Mouse (Mus musculus) kidney, postnatal 0 days (tissue): ENCODE measurements at regions not wholly inside any gene's neighbourhood (a gene's known extent, or its start where the extent isn't known, plus 50 kb on each side); places are given as distances from the start of the nearest gene placed in this dataset.

ENCODE experiments used
- ATAC-seq: fragments of 200-750 bp; cut with Nextera tagmentation; replicated peaks from 2 replicates; pipeline ENCODE4 v1.8.0; 2017; ENCODE audit warnings: low read depth, moderate number of reproducible peaks, moderate TSS enrichment, moderate library complexity; ENCODE audit not compliant: low FRiP score
- DNase-seq: peaks from one replicate; pipeline ENCODE4 v3.0.0-alpha.2; 2016; ENCODE audit warnings: low spot score
- H3K27ac ChIP-seq: fragments of 300-500 bp; sonication (generic); 2 replicates; pipeline ENCODE4 v1.5.1; 2014; ENCODE audit warnings: mild to moderate bottlenecking
- H3K27me3 ChIP-seq: fragments of 300-500 bp; sonication (generic); 2 replicates; pipeline ENCODE4 v1.6.1; 2014; ENCODE audit warnings: low read length, mixed read lengths; ENCODE audit not compliant: insufficient read depth
- H3K36me3 ChIP-seq: fragments of 300-500 bp; sonication (generic); 2 replicates; pipeline ENCODE4 v1.6.1; 2014; ENCODE audit warnings: low read length, mixed read lengths; ENCODE audit not compliant: insufficient read depth
- H3K4me1 ChIP-seq: fragments of 300-500 bp; sonication (generic); replicated peaks from 2 replicates; pipeline ENCODE4 v1.6.1; 2014; ENCODE audit warnings: antibody characterized with exemption, low read length, mixed read lengths; ENCODE audit not compliant: insufficient read depth
- H3K4me2 ChIP-seq: fragments of 300-500 bp; sonication (generic); 2 replicates; pipeline ENCODE4 v1.6.1; 2014; ENCODE audit warnings: mild to moderate bottlenecking, low read length, moderate library complexity, mixed read lengths
- H3K4me3 ChIP-seq: fragments of 300-500 bp; sonication (generic); replicated peaks from 2 replicates; pipeline ENCODE4 v1.5.1; 2014; ENCODE audit warnings: low read depth, low read length
- H3K9ac ChIP-seq: fragments of 300-500 bp; sonication (generic); 2 replicates; pipeline ENCODE4 v1.6.1; 2014; ENCODE audit warnings: low read depth, low read length
- H3K9me3 ChIP-seq: fragments of 300-500 bp; sonication (generic); replicated peaks from 2 replicates; pipeline ENCODE4 v1.6.1; 2016; ENCODE audit warnings: low read length, inconsistent platforms, mixed read lengths
- CTCF ChIP-seq: IDR thresholded peaks from 2 replicates; pipeline ENCODE4 v1.5.1; 2016; ENCODE audit warnings: antibody characterized with exemption, low read depth, mild to moderate bottlenecking, moderate library complexity
- WGBS: fragments of 180-500 bp; shearing (Covaris S2); extraction: QIAGEN DNeasy Blood & Tissue Kit; methylation state at CpG from one replicate; pipeline ENCODE4 v1.1.7; 2014; 5-methylcytosine and 5-hydroxymethylcytosine counted together

DNA sequence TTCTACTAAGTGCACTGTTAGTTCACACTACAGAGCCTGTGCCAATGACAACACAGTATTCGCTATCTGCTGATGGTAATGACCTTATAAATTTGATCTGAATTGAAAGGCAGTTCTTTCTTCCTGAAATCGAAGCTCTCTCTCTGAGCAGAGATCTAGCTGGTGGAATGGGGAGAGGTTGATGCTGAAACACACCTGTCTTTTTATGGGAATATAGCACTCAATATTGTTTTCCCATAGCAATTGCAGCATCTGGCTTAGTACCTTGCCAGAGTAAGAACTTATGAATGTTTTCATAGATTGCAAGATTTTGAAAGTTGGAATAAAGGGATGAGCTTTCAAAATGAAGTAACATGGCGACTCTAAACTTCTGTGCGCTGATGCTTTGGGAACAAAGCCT, 444.0 kb upstream of the Klf12 start:
- Histone ChIP-seq H3K36me3 (no peaks in the 10 kb centered on the region), H3K9me3 (0 out of 2 replicates have a peak, but pooled peaks cover under 1% of the 10 kb centered on the region), H3K27me3 (no peaks in the 10 kb centered on the region), H3K9ac (no peak overlapping the region), H3K4me1 (no peaks in the 10 kb centered on the region), H3K27ac (no peak overlapping the region), H3K4me3 (no peak overlapping the region), H3K4me2 (no peak overlapping the region)
- TF ChIP-seq CTCF: no peak
- no peak for ATAC-seq
- DNase-seq: no peak
- WGBS: 73% methylated on average over 4 of the region's 4 CpGs

DNA sequence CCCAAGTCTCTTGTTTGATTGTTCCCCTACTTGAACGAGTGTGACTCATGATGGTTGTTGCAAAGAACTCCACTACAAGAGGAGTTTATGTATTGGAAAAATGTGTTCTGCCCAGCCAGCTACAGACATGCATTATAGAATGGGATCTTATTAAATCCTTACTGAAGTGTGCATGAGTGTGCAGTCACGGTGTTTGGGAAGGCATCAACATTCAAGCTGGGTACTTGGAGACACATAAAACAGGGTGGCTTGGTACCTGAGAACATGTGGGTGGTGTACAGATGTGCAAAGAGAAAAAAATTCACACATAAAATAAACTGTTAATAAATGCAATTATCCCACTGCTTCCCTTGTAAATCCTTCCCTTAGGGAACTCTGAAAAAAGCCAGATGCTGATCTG, 443.2 kb upstream of the Klf12 start:
- Histone ChIP-seq H3K4me3 (no peak overlapping the region), H3K9ac (no peak overlapping the region), H3K4me1 (no peaks in the 10 kb centered on the region), H3K27me3 (no peaks in the 10 kb centered on the region), H3K4me2 (no peak overlapping the region), H3K36me3 (no peaks in the 10 kb centered on the region), H3K27ac (no peak overlapping the region), H3K9me3 (no peaks in the 10 kb centered on the region)
- TF ChIP-seq CTCF: no peak
- WGBS: 66% methylated on average over 2 of the region's 2 CpGs
- ATAC-seq (no peak), DNase-seq (no peak)

DNA sequence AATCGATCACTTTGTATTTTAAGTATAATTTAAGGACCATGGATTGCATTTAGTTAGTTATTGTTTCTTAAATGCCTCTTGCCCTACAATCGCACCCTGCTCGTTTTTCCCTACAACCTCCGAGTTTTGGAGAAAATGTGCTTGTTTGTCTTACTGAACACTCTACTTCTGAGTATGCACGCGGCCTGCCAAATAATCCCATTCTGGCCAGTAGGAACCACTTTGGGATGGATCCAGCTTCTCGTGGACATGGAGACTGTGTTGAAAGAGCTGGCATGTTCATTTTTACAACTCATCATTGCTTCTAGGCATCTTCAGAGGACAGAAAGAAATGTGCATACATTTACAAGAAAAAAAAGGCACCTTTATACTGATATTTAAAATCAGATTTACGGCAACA, 440.5 kb upstream of the Klf12 start:
- 69% methylated on average over 8 of the region's 8 CpGs for WGBS
- no peak overlapping the region for H3K4me2 ChIP-seq
- H3K9me3 ChIP-seq: no peaks in the 10 kb centered on the region
- H3K27ac ChIP-seq: no peak overlapping the region
- H3K4me1 ChIP-seq: no peaks in the 10 kb centered on the region
- ATAC-seq (no peak), DNase-seq (no peak)
- H3K9ac ChIP-seq: no peak overlapping the region
- no peaks in the 10 kb centered on the region for H3K36me3 ChIP-seq
- no peaks in the 10 kb centered on the region for H3K27me3 ChIP-seq
- no peak for TF ChIP-seq CTCF
- H3K4me3 ChIP-seq: no peak overlapping the region

DNA sequence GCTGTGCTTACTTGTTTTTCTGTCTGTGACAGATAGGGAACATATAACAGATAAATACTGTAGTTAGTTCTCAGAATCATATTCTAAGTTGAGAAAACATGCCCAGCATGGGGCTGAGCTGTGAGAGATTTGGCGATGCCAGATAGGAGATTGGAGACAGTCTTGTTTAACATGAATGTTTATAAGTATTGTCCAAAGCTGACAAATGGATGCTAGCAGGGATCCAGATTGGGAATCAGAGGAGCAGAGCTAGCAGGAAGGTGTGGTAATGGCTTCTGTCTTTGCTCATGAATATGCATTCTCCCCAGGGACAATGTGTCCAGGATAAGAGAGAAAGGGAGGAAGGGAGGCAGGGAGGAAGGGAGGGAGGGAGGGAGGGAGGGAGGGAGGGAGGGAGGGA, 436.2 kb upstream of the Klf12 start:
- Histone ChIP-seq H3K27me3 (no peaks in the 10 kb centered on the region), H3K27ac (no peak overlapping the region), H3K4me3 (no peak overlapping the region), H3K9me3 (no peaks in the 10 kb centered on the region), H3K36me3 (no peaks in the 10 kb centered on the region), H3K4me2 (no peak overlapping the region), H3K9ac (no peak overlapping the region), H3K4me1 (no peaks in the 10 kb centered on the region)
- ATAC-seq: no peak
- WGBS: 73% methylated on average over 1 of the region's 1 CpGs
- DNase-seq: no peak
- TF ChIP-seq CTCF: no peak

DNA sequence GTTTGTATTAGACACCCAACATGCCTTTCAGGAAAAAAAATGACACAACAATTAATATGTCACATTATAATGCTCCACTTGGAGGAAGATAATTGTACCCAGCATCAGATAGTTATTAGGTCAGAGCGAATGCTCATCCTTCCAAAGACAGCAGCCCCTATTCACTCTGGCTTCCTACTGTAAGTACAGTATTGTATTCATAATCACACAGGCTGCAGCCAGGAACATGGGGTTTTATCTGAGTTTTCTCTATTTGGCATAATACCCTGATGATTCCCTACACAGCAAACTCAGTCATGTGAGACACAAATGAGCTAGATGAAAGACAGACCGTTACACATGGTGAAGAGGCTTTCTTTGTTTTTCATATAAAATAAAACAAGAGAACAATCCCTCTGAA, 430.5 kb upstream of the Klf12 start:
- no peak overlapping the region for H3K4me3 ChIP-seq
- ATAC-seq (no peak), DNase-seq (no peak)
- H3K9me3 ChIP-seq: no peaks in the 10 kb centered on the region
- H3K36me3 ChIP-seq: no peaks in the 10 kb centered on the region
- H3K27me3 ChIP-seq: no peaks in the 10 kb centered on the region
- 74% methylated on average over 2 of the region's 2 CpGs for WGBS
- no peak overlapping the region for H3K27ac ChIP-seq
- no peak for TF ChIP-seq CTCF
- no peaks in the 10 kb centered on the region for H3K4me1 ChIP-seq
- no peak overlapping the region for H3K4me2 ChIP-seq
- no peak overlapping the region for H3K9ac ChIP-seq

DNA sequence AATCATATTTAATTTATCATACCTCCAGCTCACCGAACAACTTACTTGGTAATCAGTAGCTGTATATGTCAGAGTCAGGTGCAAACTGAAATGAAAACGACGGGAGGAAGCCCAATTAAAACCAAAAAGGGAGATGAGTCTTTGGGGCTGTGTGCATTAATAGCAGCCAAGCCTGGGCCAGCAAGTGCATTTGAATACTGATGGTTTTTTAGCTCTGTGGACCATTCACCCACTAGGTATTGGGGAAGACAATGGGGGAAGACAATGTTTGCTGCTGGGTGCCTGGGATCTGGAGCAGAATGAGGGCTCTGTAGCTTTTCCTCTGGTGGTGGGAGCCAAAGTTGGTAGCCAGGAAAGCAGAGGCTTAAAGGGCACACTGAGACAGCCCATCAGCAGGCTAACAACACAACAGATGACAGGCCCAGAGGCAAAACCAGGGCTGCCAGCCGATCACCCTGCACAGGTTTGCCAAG, 429.6 kb upstream of the Klf12 start:
- Histone ChIP-seq H3K27me3 (no peaks in the 10 kb centered on the region), H3K9ac (no peak overlapping the region), H3K27ac (no peak overlapping the region), H3K4me2 (no peak overlapping the region), H3K9me3 (no peaks in the 10 kb centered on the region), H3K4me3 (no peak overlapping the region), H3K4me1 (no peaks in the 10 kb centered on the region), H3K36me3 (no peaks in the 10 kb centered on the region)
- DNase-seq: no peak
- no peak for ATAC-seq
- no peak for TF ChIP-seq CTCF
- WGBS: 88% methylated on average over 4 of the region's 4 CpGs

DNA sequence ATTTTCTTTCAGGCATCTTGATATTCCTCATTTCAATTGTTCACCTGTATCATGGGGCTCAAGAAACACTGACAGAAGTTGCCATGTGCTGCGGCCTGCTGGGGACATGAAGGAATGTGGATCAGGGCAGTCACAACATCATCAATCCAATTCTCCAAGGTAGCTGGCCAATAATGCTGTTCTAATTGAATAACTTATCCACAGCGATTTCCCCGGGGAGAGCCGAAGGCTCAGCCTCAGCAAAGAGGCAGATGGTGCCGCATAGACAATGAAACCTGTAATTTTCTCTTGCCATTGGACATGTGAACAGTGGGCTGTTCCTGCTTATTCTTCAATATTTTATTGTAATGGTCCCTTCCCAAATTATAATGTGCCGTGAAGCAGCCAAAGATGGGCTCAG, 429.1 kb upstream of the Klf12 start:
- Histone ChIP-seq H3K4me2 (no peak overlapping the region), H3K27ac (no peak overlapping the region), H3K36me3 (no peaks in the 10 kb centered on the region), H3K9ac (no peak overlapping the region), H3K4me3 (no peak overlapping the region), H3K4me1 (no peaks in the 10 kb centered on the region), H3K9me3 (no peaks in the 10 kb centered on the region), H3K27me3 (no peaks in the 10 kb centered on the region)
- ATAC-seq (no peak), DNase-seq (no peak)
- TF ChIP-seq CTCF: no peak
- WGBS: 92% methylated on average over 6 of the region's 6 CpGs
